Mouse (Mus musculus): ENCODE data around the gene Cog1. TPM values are rescaled to one million over a fixed set of nuclear protein-coding genes. Genes with fewer than 3 reads are reported as not detected.

Cog1 gene
- polyA plus RNA-seq, 1 experiment from 2014 or later: 37.7 TPM

DNA sequence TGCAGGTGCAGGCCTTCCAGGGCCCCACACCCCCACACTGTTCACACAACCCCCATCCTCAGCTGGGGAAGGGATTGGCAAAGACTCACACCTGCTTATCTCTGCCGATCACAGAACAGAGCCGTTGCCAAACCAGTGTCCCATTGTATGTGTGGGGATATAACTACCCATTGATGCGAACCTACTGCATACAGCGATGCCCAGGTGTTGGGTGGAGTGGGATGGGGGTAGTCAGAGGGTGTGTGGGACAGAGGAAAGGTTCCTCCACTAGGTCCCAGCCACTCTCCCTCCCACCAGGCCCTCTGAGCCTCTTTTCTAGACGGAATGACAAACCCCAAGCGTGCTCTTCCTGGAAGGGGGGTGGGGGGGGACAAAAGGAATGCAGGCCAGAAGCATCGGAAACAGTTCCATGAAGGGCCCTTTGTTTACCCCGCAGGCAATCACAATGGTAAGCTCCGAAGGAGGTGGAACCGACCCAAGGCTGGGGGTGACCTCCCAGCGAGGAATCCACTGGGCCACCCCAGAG, 60.8 kb downstream of the Cog1 start, which contains the start of gene Cpsf4l:
TSS of gene Cpsf4l (minus strand) at position 287 of the 526 bp plus-strand sequence.
- ATAC-seq: peak; percentile 72
- in situ Hi-C loops (cut with MboI; ENCODE audit: low pct_unique_long_range_greater_than_20kb): loop anchor here (25.0 kb wide), 1 partner anchor 953 kb away; the partner anchor contains the start of gene Rpl38
- POLR2A ChIA-PET: interaction anchor here (1.0 to 2.1 kb wide), 2 partner anchors 14 to 40 kb away, joined by 5 to 9 read pairs; no protein-coding TSS in a partner anchor
- CTCF ChIA-PET: interaction anchor here (1.1 to 1.7 kb wide), 4 partner anchors 10 to 101 kb away, joined by 3 to 12 read pairs (median 4); no protein-coding TSS in a partner anchor
- no peak for TF ChIP-seq CTCF (IDR thresholded peaks at IDR 0.05)
- no peak for DNase-seq (ENCODE audit: low read depth, low spot score)
- no peaks in the 10 kb centered on the region for H3K27me3 ChIP-seq

DNA sequence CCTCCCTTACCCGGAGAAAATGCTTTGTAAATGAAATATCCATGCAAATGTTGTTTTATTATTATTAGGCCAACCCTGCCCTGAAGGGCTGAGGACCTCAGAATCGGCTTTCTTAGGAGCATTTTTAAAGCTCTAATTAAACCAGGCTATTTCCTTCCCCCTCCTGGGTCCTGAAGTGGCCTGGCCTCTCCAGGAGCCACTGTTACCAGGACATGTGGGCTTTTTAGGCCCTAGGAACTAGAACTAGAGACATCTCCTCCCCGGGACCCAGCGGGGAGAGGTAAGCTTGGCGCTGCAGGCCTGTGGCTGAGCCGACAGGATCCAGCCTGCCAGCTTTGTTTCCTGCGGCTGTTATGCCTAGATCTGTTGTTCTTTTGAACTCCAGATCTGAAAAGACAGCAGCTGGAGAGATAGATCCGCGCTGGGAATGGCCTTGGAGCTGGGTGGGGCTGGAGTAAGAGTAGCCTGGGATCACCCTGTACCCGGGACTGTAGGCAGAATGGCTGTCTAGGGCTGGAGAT, 61.3 kb downstream of the Cog1 start:
- POLR2A ChIA-PET: interaction anchor here (0.6 to 2.1 kb wide), 3 partner anchors 32 to 1135 kb away, joined by 3 to 9 read pairs (median 3); no protein-coding TSS in a partner anchor
- H3K27me3 ChIP-seq: no peaks in the 10 kb centered on the region
- CTCF ChIA-PET: interaction anchor here (1.1 to 1.7 kb wide), 3 partner anchors 11 to 101 kb away, joined by 3 to 12 read pairs (median 3); no protein-coding TSS in a partner anchor
- no peak for DNase-seq (ENCODE audit: low read depth, low spot score)
- in situ Hi-C loops (cut with MboI; ENCODE audit: low pct_unique_long_range_greater_than_20kb): loop anchor here (25.0 kb wide), 1 partner anchor 952 kb away; the partner anchor contains the start of gene Rpl38
- no peak for TF ChIP-seq CTCF (IDR thresholded peaks at IDR 0.05)
- ATAC-seq: no peak

DNA sequence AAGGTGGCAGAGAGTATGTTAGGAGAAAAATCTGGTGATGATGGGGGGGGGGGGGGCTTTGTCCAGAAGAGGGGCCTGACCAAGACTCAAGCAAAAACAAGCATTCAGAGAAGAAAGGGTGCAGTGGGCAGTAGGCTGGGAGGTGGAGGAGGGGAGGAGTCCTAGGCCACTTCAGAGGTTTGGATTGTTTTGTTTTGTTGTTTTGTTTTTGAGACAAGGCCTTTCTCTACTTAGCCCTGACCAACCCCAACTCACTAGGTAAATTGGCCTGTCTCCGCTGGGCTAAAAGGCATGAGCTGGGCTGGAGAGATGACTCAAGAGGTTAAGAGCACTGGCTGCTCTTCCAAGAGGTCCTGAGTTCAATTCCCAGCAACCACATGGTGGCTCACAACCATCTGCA, 62.1 kb downstream of the Cog1 start:
- H3K27me3 ChIP-seq: no peaks in the 10 kb centered on the region
- TF ChIP-seq CTCF (IDR thresholded peaks at IDR 0.05): no peak
- DNase-seq (ENCODE audit: low read depth, low spot score): no peak
- in situ Hi-C loops (cut with MboI; ENCODE audit: low pct_unique_long_range_greater_than_20kb): loop anchor here (25.0 kb wide), 1 partner anchor 951 kb away; the partner anchor contains the start of gene Rpl38
- POLR2A ChIA-PET: interaction anchor here (0.6 to 1.1 kb wide), 2 partner anchors 13 to 33 kb away, joined by 3 read pairs; no protein-coding TSS in a partner anchor
- no peak for ATAC-seq
- CTCF ChIA-PET: interaction anchor here (1.4 to 1.7 kb wide), 2 partner anchors 10 to 100 kb away, joined by 3 to 5 read pairs; no protein-coding TSS in a partner anchor

DNA sequence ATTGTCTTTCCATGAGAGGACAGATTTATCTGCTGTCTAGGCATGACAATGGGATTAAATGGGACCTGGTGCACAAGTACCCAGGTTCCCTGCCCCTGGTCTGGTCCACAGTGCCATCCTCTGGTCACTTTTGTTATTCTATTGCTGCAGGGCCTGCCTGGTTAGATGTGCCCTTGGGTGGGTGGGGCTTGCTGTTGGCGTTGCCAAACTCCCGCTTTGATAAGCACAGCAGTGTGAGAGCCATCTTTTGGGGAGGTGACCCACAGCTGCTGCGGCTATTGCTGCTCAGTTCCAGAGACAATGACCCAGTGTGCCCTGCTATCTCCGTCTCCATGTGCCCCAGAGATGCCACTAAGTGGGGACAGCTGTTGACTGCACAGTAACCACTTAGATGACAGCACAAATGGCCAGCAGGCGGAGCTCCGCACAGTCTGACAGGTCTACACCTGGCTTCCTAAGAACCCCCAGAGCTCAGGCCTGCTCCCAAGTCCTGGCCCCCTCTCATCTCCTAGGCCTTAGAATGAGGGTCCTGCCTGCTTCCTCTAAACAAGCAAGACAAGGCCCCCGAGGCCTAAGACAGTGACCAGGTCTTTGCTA, 66.2 kb downstream of the Cog1 start:
- no peak for ATAC-seq
- CTCF ChIA-PET: no interaction called here
- no peak for DNase-seq (ENCODE audit: low read depth, low spot score)

DNA sequence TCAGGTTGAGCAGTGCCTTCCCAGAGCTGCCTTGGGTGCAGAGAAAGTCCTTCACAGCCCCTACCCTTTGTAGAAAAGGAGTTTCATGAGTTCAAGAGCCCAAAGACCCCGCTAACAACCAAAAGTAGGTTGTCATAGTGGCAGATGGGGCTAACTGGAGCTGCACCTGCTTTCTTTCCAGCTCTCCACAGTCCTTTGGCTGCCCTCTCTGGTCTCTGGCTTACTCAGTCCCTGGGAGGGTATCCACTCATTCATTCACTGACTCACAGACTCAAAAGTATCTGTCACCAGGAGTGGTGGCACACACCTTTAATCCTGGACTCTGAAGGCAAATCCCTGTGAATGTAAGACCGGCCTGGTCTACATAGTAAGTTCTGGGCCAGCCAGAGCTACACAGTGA, 67.2 kb downstream of the Cog1 start:
- CTCF ChIA-PET: no interaction called here
- no peaks in the 10 kb centered on the region for H3K27me3 ChIP-seq
- TF ChIP-seq CTCF (IDR thresholded peaks at IDR 0.05): no peak
- ATAC-seq (no peak), DNase-seq (ENCODE audit: low read depth, low spot score) (no peak)
- in situ Hi-C loops (cut with MboI; ENCODE audit: low pct_unique_long_range_greater_than_20kb): loop anchor here (25.0 kb wide), 1 partner anchor 946 kb away; the partner anchor contains the start of gene Rpl38
- POLR2A ChIA-PET: interaction anchor here (0.6 kb wide), 1 partner anchor 14 kb away, joined by 3 read pairs; no protein-coding TSS in a partner anchor

More for the DNA sequence above, 66.2 kb downstream of the Cog1 start:
- H3K27me3 ChIP-seq: no peaks in the 10 kb centered on the region
- no peak for TF ChIP-seq CTCF (IDR thresholded peaks at IDR 0.05)
- in situ Hi-C loops (cut with MboI; ENCODE audit: low pct_unique_long_range_greater_than_20kb): loop anchor here (25.0 kb wide), 1 partner anchor 947 kb away; the partner anchor contains the start of gene Rpl38
- POLR2A ChIA-PET: no interaction called here

Other genes with a start within 250 kb of the Cog1 start
- 2.1 TPM for gene Sstr2, start 29.8 kb upstream of the Cog1 start, polyA plus RNA-seq (2021)
- 22.4 TPM for gene Slc39a11, start 910 bp downstream of the Cog1 start, polyA plus RNA-seq (2021)
- 46.0 TPM for gene Fam104a, start 35.0 kb downstream of the Cog1 start, polyA plus RNA-seq (2021)
- 18.3 TPM for gene D11Wsu47e, start 35.2 kb downstream of the Cog1 start, polyA plus RNA-seq (2021)
- 0.27 TPM for gene Cpsf4l, start 60.8 kb downstream of the Cog1 start, polyA plus RNA-seq (2021)
- 37.6 TPM for gene Cdc42ep4, start 102.7 kb downstream of the Cog1 start, polyA plus RNA-seq (2021)

All from Patski (cell line).